Mouse (Mus musculus): ENCODE measurements at regions not wholly inside any gene's neighbourhood (a gene's known extent, or its start where the extent isn't known, plus 50 kb on each side); places are given as distances from the start of the nearest gene placed in this dataset.

- Histone ChIP-seq H3K4me2 (no peak overlapping the region), H3K9ac (ENCODE audit: low read length) (no peak overlapping the region), H3K27me3 (ENCODE audit: control insufficient read depth, insufficient read depth, low read length) (no peaks in the 10 kb centered on the region), H3K4me1 (ENCODE audit: control insufficient read depth, insufficient read depth, low read length) (no peaks in the 10 kb centered on the region), H3K4me3 (ENCODE audit: low read depth, low read length) (no peak overlapping the region), H3K27ac (ENCODE audit: low read depth, low read length) (no peak overlapping the region), H3K9me3 (ENCODE audit: control insufficient read depth, low read length) (no peaks in the 10 kb centered on the region), H3K36me3 (ENCODE audit: control insufficient read depth, insufficient read depth, low read length) (no peaks in the 10 kb centered on the region)
- 97% methylated on average over 3 of the region's 3 CpGs for WGBS
- ATAC-seq (ENCODE audit: low FRiP score) (no peak), DNase-seq (ENCODE audit: low spot score, missing footprints) (no peak)
Observed at GRCm38 (mm10) chr6:143380490-143380889, 213.5 kb downstream of the Etnk1 start.

- no peaks in the 10 kb centered on the region for H3K36me3 ChIP-seq (ENCODE audit: control insufficient read depth, insufficient read depth, low read length)
- WGBS: 93% methylated on average over 16 of the region's 16 CpGs
- H3K9ac ChIP-seq (ENCODE audit: low read length): no peak overlapping the region
- no peak for ATAC-seq (ENCODE audit: low FRiP score)
- no peak for DNase-seq (ENCODE audit: low spot score, missing footprints)
- H3K4me1 ChIP-seq (ENCODE audit: control insufficient read depth, insufficient read depth, low read length): no peaks in the 10 kb centered on the region
- H3K4me2 ChIP-seq: no peak overlapping the region
- no peaks in the 10 kb centered on the region for H3K9me3 ChIP-seq (ENCODE audit: control insufficient read depth, low read length)
- H3K27ac ChIP-seq (ENCODE audit: low read depth, low read length): no peak overlapping the region
- H3K27me3 ChIP-seq (ENCODE audit: control insufficient read depth, insufficient read depth, low read length): no peaks in the 10 kb centered on the region
- H3K4me3 ChIP-seq (ENCODE audit: low read depth, low read length): no peak overlapping the region
Observed at GRCm38 (mm10) chr6:143386597-143387450, 219.8 kb downstream of the Etnk1 start.

GRCm38 (mm10) chr6:143393543-143394207 lies 226.7 kb downstream of the Etnk1 start:
- no peaks in the 10 kb centered on the region for H3K9me3 ChIP-seq (ENCODE audit: control insufficient read depth, low read length)
- H3K27me3 ChIP-seq (ENCODE audit: control insufficient read depth, insufficient read depth, low read length): no peaks in the 10 kb centered on the region
- WGBS: 76% methylated on average over 10 of the region's 10 CpGs
- H3K9ac ChIP-seq (ENCODE audit: low read length): no peak overlapping the region
- H3K4me3 ChIP-seq (ENCODE audit: low read depth, low read length): no peak overlapping the region
- no peaks in the 10 kb centered on the region for H3K36me3 ChIP-seq (ENCODE audit: control insufficient read depth, insufficient read depth, low read length)
- DNase-seq (ENCODE audit: low spot score, missing footprints): no peak
- ATAC-seq (ENCODE audit: low FRiP score): no peak
- H3K4me2 ChIP-seq: no peak overlapping the region
- no peak overlapping the region for H3K27ac ChIP-seq (ENCODE audit: low read depth, low read length)
- no peaks in the 10 kb centered on the region for H3K4me1 ChIP-seq (ENCODE audit: control insufficient read depth, insufficient read depth, low read length)

GRCm38 (mm10) chr6:143394377-143394776 lies 227.4 kb downstream of the Etnk1 start:
- Histone ChIP-seq H3K27ac (ENCODE audit: low read depth, low read length) (no peak overlapping the region), H3K4me1 (ENCODE audit: control insufficient read depth, insufficient read depth, low read length) (no peaks in the 10 kb centered on the region), H3K9ac (ENCODE audit: low read length) (no peak overlapping the region), H3K4me2 (no peak overlapping the region), H3K36me3 (ENCODE audit: control insufficient read depth, insufficient read depth, low read length) (no peaks in the 10 kb centered on the region), H3K9me3 (ENCODE audit: control insufficient read depth, low read length) (no peaks in the 10 kb centered on the region), H3K4me3 (ENCODE audit: low read depth, low read length) (no peak overlapping the region), H3K27me3 (ENCODE audit: control insufficient read depth, insufficient read depth, low read length) (no peaks in the 10 kb centered on the region)
- 91% methylated on average over 15 of the region's 15 CpGs for WGBS
- no peak for ATAC-seq (ENCODE audit: low FRiP score)
- DNase-seq (ENCODE audit: low spot score, missing footprints): no peak

GRCm38 (mm10) chr6:143401436-143401835 lies 234.4 kb downstream of the Etnk1 start:
- no peak overlapping the region for H3K9ac ChIP-seq (ENCODE audit: low read length)
- H3K4me1 ChIP-seq (ENCODE audit: control insufficient read depth, insufficient read depth, low read length): peaks cover 2% of the 10 kb centered on the region; the same call in 1 of the 2 replicates
- DNase-seq (ENCODE audit: low spot score, missing footprints): no peak
- no peaks in the 10 kb centered on the region for H3K9me3 ChIP-seq (ENCODE audit: control insufficient read depth, low read length)
- no peak overlapping the region for H3K27ac ChIP-seq (ENCODE audit: low read depth, low read length)
- no peaks in the 10 kb centered on the region for H3K36me3 ChIP-seq (ENCODE audit: control insufficient read depth, insufficient read depth, low read length)
- H3K27me3 ChIP-seq (ENCODE audit: control insufficient read depth, insufficient read depth, low read length): no peaks in the 10 kb centered on the region
- no peak overlapping the region for H3K4me2 ChIP-seq
- H3K4me3 ChIP-seq (ENCODE audit: low read depth, low read length): no peak overlapping the region
- WGBS: 27% methylated on average over 8 of the region's 8 CpGs
- no peak for ATAC-seq (ENCODE audit: low FRiP score)

GRCm38 (mm10) chr6:143401921-143402320 lies 234.9 kb downstream of the Etnk1 start:
- WGBS: 93% methylated on average over 7 of the region's 7 CpGs
- DNase-seq (ENCODE audit: low spot score, missing footprints): no peak
- Histone ChIP-seq H3K36me3 (ENCODE audit: control insufficient read depth, insufficient read depth, low read length) (no peaks in the 10 kb centered on the region), H3K4me1 (ENCODE audit: control insufficient read depth, insufficient read depth, low read length) (peaks cover 5% of the 10 kb centered on the region; the same call in 1 of the 2 replicates), H3K27ac (ENCODE audit: low read depth, low read length) (no peak overlapping the region), H3K27me3 (ENCODE audit: control insufficient read depth, insufficient read depth, low read length) (no peaks in the 10 kb centered on the region), H3K4me3 (ENCODE audit: low read depth, low read length) (no peak overlapping the region), H3K9ac (ENCODE audit: low read length) (no peak overlapping the region), H3K9me3 (ENCODE audit: control insufficient read depth, low read length) (no peaks in the 10 kb centered on the region), H3K4me2 (no peak overlapping the region)
- ATAC-seq (ENCODE audit: low FRiP score): no peak

GRCm38 (mm10) chr6:143402766-143403165 lies 235.7 kb downstream of the Etnk1 start:
- no peak for DNase-seq (ENCODE audit: low spot score, missing footprints)

GRCm38 (mm10) chr6:143404521-143404920 lies 237.5 kb downstream of the Etnk1 start:
- no peaks in the 10 kb centered on the region for H3K9me3 ChIP-seq (ENCODE audit: control insufficient read depth, low read length)
- peaks cover 7% of the 10 kb centered on the region; the same call in 1 of the 2 replicates for H3K4me1 ChIP-seq (ENCODE audit: control insufficient read depth, insufficient read depth, low read length)
- no peak overlapping the region for H3K4me3 ChIP-seq (ENCODE audit: low read depth, low read length)
- H3K36me3 ChIP-seq (ENCODE audit: control insufficient read depth, insufficient read depth, low read length): no peaks in the 10 kb centered on the region
- WGBS: 86% methylated on average over 4 of the region's 4 CpGs
- H3K9ac ChIP-seq (ENCODE audit: low read length): no peak overlapping the region
- no peak for DNase-seq (ENCODE audit: low spot score, missing footprints)
- no peak overlapping the region for H3K4me2 ChIP-seq
- ATAC-seq (ENCODE audit: low FRiP score): no peak
- H3K27ac ChIP-seq (ENCODE audit: low read depth, low read length): no peak overlapping the region
- H3K27me3 ChIP-seq (ENCODE audit: control insufficient read depth, insufficient read depth, low read length): no peaks in the 10 kb centered on the region

More at GRCm38 (mm10) chr6:143402766-143403165, 235.7 kb downstream of the Etnk1 start:
- H3K4me3 ChIP-seq (ENCODE audit: low read depth, low read length): no peak overlapping the region
- H3K36me3 ChIP-seq (ENCODE audit: control insufficient read depth, insufficient read depth, low read length): no peaks in the 10 kb centered on the region
- peaks cover 7% of the 10 kb centered on the region; the same call in 1 of the 2 replicates for H3K4me1 ChIP-seq (ENCODE audit: control insufficient read depth, insufficient read depth, low read length)
- no peak overlapping the region for H3K27ac ChIP-seq (ENCODE audit: low read depth, low read length)
- WGBS: 83% methylated on average over 7 of the region's 7 CpGs
- H3K9ac ChIP-seq (ENCODE audit: low read length): no peak overlapping the region
- no peak overlapping the region for H3K4me2 ChIP-seq
- H3K27me3 ChIP-seq (ENCODE audit: control insufficient read depth, insufficient read depth, low read length): no peaks in the 10 kb centered on the region
- no peak for ATAC-seq (ENCODE audit: low FRiP score)
- no peaks in the 10 kb centered on the region for H3K9me3 ChIP-seq (ENCODE audit: control insufficient read depth, low read length)

GRCm38 (mm10) chr6:143412056-143412455 lies 245.0 kb downstream of the Etnk1 start:
- Histone ChIP-seq H3K4me3 (ENCODE audit: low read depth, low read length) (no peak overlapping the region), H3K27me3 (ENCODE audit: control insufficient read depth, insufficient read depth, low read length) (no peaks in the 10 kb centered on the region), H3K9ac (ENCODE audit: low read length) (no peak overlapping the region), H3K4me2 (no peak overlapping the region), H3K9me3 (ENCODE audit: control insufficient read depth, low read length) (no peaks in the 10 kb centered on the region), H3K4me1 (ENCODE audit: control insufficient read depth, insufficient read depth, low read length) (peaks cover under 1% of the 10 kb centered on the region; the same call in 1 of the 2 replicates), H3K36me3 (ENCODE audit: control insufficient read depth, insufficient read depth, low read length) (no peaks in the 10 kb centered on the region), H3K27ac (ENCODE audit: low read depth, low read length) (no peak overlapping the region)
- 88% methylated on average over 5 of the region's 5 CpGs for WGBS
- ATAC-seq (ENCODE audit: low FRiP score) (no peak), DNase-seq (ENCODE audit: low spot score, missing footprints) (peak; percentile 37)

All from midbrain, embryonic 11.5 days (tissue).